Mouse (Mus musculus) kidney, postnatal 0 days (tissue): ENCODE results near the gene Pard3. TPM values are rescaled to one million over a fixed set of nuclear protein-coding genes. Genes with fewer than 3 reads are reported as not detected.

ENCODE experiments used
- ATAC-seq: fragments of 200-750 bp; cut with Nextera tagmentation; replicated peaks from 2 replicates; pipeline ENCODE4 v1.8.0; 2017; ENCODE audit warnings: low read depth, moderate number of reproducible peaks, moderate TSS enrichment, moderate library complexity; ENCODE audit not compliant: low FRiP score
- DNase-seq: peaks from one replicate; pipeline ENCODE4 v3.0.0-alpha.2; 2016; ENCODE audit warnings: low spot score
- H3K27ac ChIP-seq: fragments of 300-500 bp; sonication (generic); 2 replicates; pipeline ENCODE4 v1.5.1; 2014; ENCODE audit warnings: mild to moderate bottlenecking
- H3K27me3 ChIP-seq: fragments of 300-500 bp; sonication (generic); 2 replicates; pipeline ENCODE4 v1.6.1; 2014; ENCODE audit warnings: low read length, mixed read lengths; ENCODE audit not compliant: insufficient read depth
- H3K36me3 ChIP-seq: fragments of 300-500 bp; sonication (generic); 2 replicates; pipeline ENCODE4 v1.6.1; 2014; ENCODE audit warnings: low read length, mixed read lengths; ENCODE audit not compliant: insufficient read depth
- H3K4me1 ChIP-seq: fragments of 300-500 bp; sonication (generic); replicated peaks from 2 replicates; pipeline ENCODE4 v1.6.1; 2014; ENCODE audit warnings: antibody characterized with exemption, low read length, mixed read lengths; ENCODE audit not compliant: insufficient read depth
- H3K4me2 ChIP-seq: fragments of 300-500 bp; sonication (generic); 2 replicates; pipeline ENCODE4 v1.6.1; 2014; ENCODE audit warnings: mild to moderate bottlenecking, low read length, moderate library complexity, mixed read lengths
- H3K4me3 ChIP-seq: fragments of 300-500 bp; sonication (generic); replicated peaks from 2 replicates; pipeline ENCODE4 v1.5.1; 2014; ENCODE audit warnings: low read depth, low read length
- H3K9ac ChIP-seq: fragments of 300-500 bp; sonication (generic); 2 replicates; pipeline ENCODE4 v1.6.1; 2014; ENCODE audit warnings: low read depth, low read length
- H3K9me3 ChIP-seq: fragments of 300-500 bp; sonication (generic); replicated peaks from 2 replicates; pipeline ENCODE4 v1.6.1; 2016; ENCODE audit warnings: low read length, inconsistent platforms, mixed read lengths
- CTCF ChIP-seq: IDR thresholded peaks from 2 replicates; pipeline ENCODE4 v1.5.1; 2016; ENCODE audit warnings: antibody characterized with exemption, low read depth, mild to moderate bottlenecking, moderate library complexity
- WGBS: fragments of 180-500 bp; shearing (Covaris S2); extraction: QIAGEN DNeasy Blood & Tissue Kit; methylation state at CpG from one replicate; pipeline ENCODE4 v1.1.7; 2014; 5-methylcytosine and 5-hydroxymethylcytosine counted together
- polyA plus RNA-seq: library from polyadenylated mRNA; unstranded; fragments of >200 nt; fragmentation: Nextera tagmentation; extraction: Ambion mirVana; gene quantifications from 2 replicates; pipeline ENCODE4 v1.2.1, GENCODE M21; 2015

The Pard3 gene
- polyA plus RNA-seq, 1 experiment from 2014 or later: 23.1 TPM

- peak overlapping the region; percentile 19; the same call in 1 of the 2 replicates for H3K27ac ChIP-seq
- TF ChIP-seq CTCF: no peak
- no peak overlapping the region for H3K4me3 ChIP-seq
- ATAC-seq: no peak
- no peaks in the 10 kb centered on the region for H3K9me3 ChIP-seq
- DNase-seq: no peak
- no peaks in the 10 kb centered on the region for H3K27me3 ChIP-seq
- H3K4me1 ChIP-seq: no peaks in the 10 kb centered on the region
- H3K9ac ChIP-seq: no peak overlapping the region
- no peak overlapping the region for H3K4me2 ChIP-seq
- no peaks in the 10 kb centered on the region for H3K36me3 ChIP-seq
- WGBS: 86% methylated on average over 3 of the region's 3 CpGs
Measured at GRCm38 (mm10) chr8:127344421-127344820, 280.7 kb downstream of the Pard3 start.

- Histone ChIP-seq H3K4me2 (no peak overlapping the region), H3K36me3 (no peaks in the 10 kb centered on the region), H3K27ac (no peak overlapping the region), H3K27me3 (no peaks in the 10 kb centered on the region), H3K4me3 (no peak overlapping the region), H3K9me3 (no peaks in the 10 kb centered on the region), H3K4me1 (no peaks in the 10 kb centered on the region), H3K9ac (no peak overlapping the region)
- ATAC-seq (peak; percentile 52; the same call in 1 of the 2 replicates), DNase-seq (peak; percentile 25)
- TF ChIP-seq CTCF: no peak
- WGBS: 78% methylated on average over 1 of the region's 1 CpGs
Measured at GRCm38 (mm10) chr8:127345912-127346423, 282.3 kb downstream of the Pard3 start.

- Histone ChIP-seq H3K4me3 (no peak overlapping the region), H3K9me3 (no peaks in the 10 kb centered on the region), H3K4me2 (no peak overlapping the region), H3K27me3 (no peaks in the 10 kb centered on the region), H3K36me3 (no peaks in the 10 kb centered on the region), H3K4me1 (no peaks in the 10 kb centered on the region), H3K9ac (no peak overlapping the region), H3K27ac (no peak overlapping the region)
- WGBS: 69% methylated on average over 2 of the region's 2 CpGs
- DNase-seq: no peak
- ATAC-seq: no peak
- no peak for TF ChIP-seq CTCF
Measured at GRCm38 (mm10) chr8:127347890-127348495, 284.3 kb downstream of the Pard3 start.

- no peak for TF ChIP-seq CTCF
- Histone ChIP-seq H3K4me1 (no peaks in the 10 kb centered on the region), H3K9ac (no peak overlapping the region), H3K27me3 (no peaks in the 10 kb centered on the region), H3K9me3 (no peaks in the 10 kb centered on the region), H3K4me3 (no peak overlapping the region), H3K36me3 (no peaks in the 10 kb centered on the region), H3K4me2 (no peak overlapping the region), H3K27ac (no peak overlapping the region)
- DNase-seq: no peak
- no peak for ATAC-seq
Measured at GRCm38 (mm10) chr8:127361796-127362195, 298.1 kb downstream of the Pard3 start.

- TF ChIP-seq CTCF: no peak
- Histone ChIP-seq H3K27me3 (no peaks in the 10 kb centered on the region), H3K4me3 (no peak overlapping the region), H3K27ac (no peak overlapping the region), H3K9ac (no peak overlapping the region), H3K4me2 (no peak overlapping the region), H3K4me1 (no peaks in the 10 kb centered on the region), H3K36me3 (peaks cover 10% of the 10 kb centered on the region; the same call in 1 of the 2 replicates), H3K9me3 (no peaks in the 10 kb centered on the region)
- DNase-seq: no peak
- ATAC-seq: no peak
- WGBS: 66% methylated on average over 3 of the region's 3 CpGs
Measured at GRCm38 (mm10) chr8:127368347-127368746, 304.7 kb downstream of the Pard3 start.

- Histone ChIP-seq H3K36me3 (peaks cover 10% of the 10 kb centered on the region; the same call in 1 of the 2 replicates), H3K9me3 (no peaks in the 10 kb centered on the region), H3K4me1 (no peaks in the 10 kb centered on the region), H3K4me3 (no peak overlapping the region), H3K27me3 (no peaks in the 10 kb centered on the region), H3K4me2 (no peak overlapping the region), H3K9ac (no peak overlapping the region), H3K27ac (no peak overlapping the region)
- 96% methylated on average over 16 of the region's 16 CpGs for WGBS
- ATAC-seq: no peak
- no peak for DNase-seq
- no peak for TF ChIP-seq CTCF
Measured at GRCm38 (mm10) chr8:127371326-127371949, 307.7 kb downstream of the Pard3 start.
